Mouse (Mus musculus) bone marrow, adult 2 months (tissue): ENCODE results near the gene Eva1b. TPM values are rescaled to one million over a fixed set of nuclear protein-coding genes. Genes with fewer than 3 reads are reported as not detected.

Experiments
- H3K27ac ChIP-seq: fragments of 200-500 bp; 2 replicates; pipeline ENCODE4 v1.5.1; 2012; ENCODE audit warnings: low read depth, mild to moderate bottlenecking, control low read depth, inconsistent platforms, low read length; ENCODE audit not compliant: control insufficient read depth, poor library complexity, insufficient read depth
- H3K4me1 ChIP-seq: fragments of 200-500 bp; 2 replicates; pipeline ENCODE4 v1.6.1; 2011; ENCODE audit warnings: low read length; ENCODE audit not compliant: control insufficient read depth, insufficient read depth
- H3K4me3 ChIP-seq: fragments of 200-500 bp; replicated peaks from 2 replicates; pipeline ENCODE3; 2011; ENCODE audit warnings: mild to moderate bottlenecking, low read depth, low read length, control low read depth; ENCODE audit not compliant: control insufficient read depth
- CTCF ChIP-seq: fragments of 200-500 bp; IDR thresholded peaks from 2 replicates; pipeline ENCODE4 v1.5.1; 2011; ENCODE audit warnings: low read length, control low read depth; ENCODE audit not compliant: control insufficient read depth, insufficient read depth
- POLR2A ChIP-seq: fragments of 200-500 bp; IDR thresholded peaks from 2 replicates; pipeline ENCODE4 v1.6.1; 2011; ENCODE audit warnings: low read depth, mild to moderate bottlenecking, control low read depth, low read length, borderline replicate concordance; ENCODE audit not compliant: control insufficient read depth
- WGBS: fragments of 180-500 bp; shearing (Covaris S2); methylation state at CpG from one replicate; pipeline ENCODE4 v1.1.7; 2018; 5-methylcytosine and 5-hydroxymethylcytosine counted together
- polyA plus RNA-seq: library from polyadenylated mRNA; stranded (reverse); fragments of >200 nt; gene quantifications from 2 replicates; pipeline ENCODE4 v1.2.4, GENCODE M21; 2011; ENCODE audit warnings: low replicate concordance; ENCODE audit not compliant: missing spikeins, insufficient read depth, insufficient read length

Eva1b gene
- polyA plus RNA-seq, 1 experiment = 7.1 TPM

- TF ChIP-seq POLR2A = no peak
- no peak for TF ChIP-seq CTCF
- Histone ChIP-seq H3K4me3 (no peak overlapping the region), H3K27ac (peak overlapping the region; percentile 44), H3K4me1 (no peaks in the 10 kb centered on the region)
- 34% methylated on average over 10 of the region's 10 CpGs for WGBS
Measured at GRCm38 (mm10) chr4:126131290-126132121, 16.0 kb upstream of the Eva1b start.

DNA sequence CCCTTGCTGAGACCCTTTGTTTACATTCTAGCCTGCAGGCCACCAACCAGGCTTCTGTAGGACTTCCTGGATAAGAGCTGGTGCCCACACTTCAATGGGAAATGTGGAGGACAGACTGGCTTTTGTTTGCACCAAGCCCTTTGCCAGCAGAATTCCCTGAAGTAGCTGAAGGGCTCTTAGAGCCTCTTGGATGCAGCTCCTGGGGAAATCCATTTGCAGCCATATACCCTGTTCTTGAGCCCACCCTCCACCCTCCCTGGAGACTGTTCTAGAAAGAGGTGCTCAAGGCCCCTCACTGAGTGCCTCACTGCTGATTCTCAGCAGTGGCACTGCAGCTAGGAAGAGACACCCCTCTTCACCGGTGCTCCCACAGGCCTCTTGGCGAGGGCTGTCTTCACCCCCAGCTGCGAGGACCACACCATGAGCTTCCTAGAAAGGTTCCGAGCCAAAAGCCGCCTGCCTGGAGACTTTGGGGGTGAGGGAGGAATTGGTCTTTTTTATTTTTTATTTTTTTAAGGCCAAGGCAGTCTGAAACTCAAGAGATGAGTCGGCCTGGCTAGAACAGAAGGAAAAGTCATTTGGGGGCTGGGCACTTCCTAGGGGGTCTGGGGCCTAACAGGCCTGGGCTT lies 14.8 kb upstream of the Eva1b start:
- Histone ChIP-seq H3K4me3 (no peak overlapping the region), H3K4me1 (no peaks in the 10 kb centered on the region), H3K27ac (no peak overlapping the region)
- TF ChIP-seq CTCF (no peak), POLR2A (no peak)
- WGBS = 82% methylated on average over 6 of the region's 6 CpGs

DNA sequence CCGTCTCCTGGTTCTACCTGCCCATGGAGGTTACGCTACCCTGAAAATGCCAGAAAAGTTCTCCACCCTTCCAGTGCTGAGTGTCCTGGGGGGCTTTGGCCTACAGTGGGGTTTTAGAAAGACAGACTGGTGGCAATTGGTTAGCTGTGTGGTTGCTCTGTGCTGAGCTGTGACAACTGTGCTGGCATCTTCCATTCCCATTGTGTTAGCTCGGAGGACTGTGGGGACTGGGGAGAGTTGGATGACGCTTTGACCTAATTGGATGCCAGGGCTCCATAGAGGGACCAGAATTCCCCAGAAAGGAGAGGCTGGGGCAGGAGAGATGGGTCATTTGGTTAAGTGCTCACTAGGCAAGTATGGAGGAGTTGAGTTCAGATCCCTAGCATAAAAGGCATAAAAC lies 13.3 kb upstream of the Eva1b start:
- WGBS = 87% methylated on average over 4 of the region's 4 CpGs
- Histone ChIP-seq H3K27ac (no peak overlapping the region), H3K4me1 (no peaks in the 10 kb centered on the region), H3K4me3 (no peak overlapping the region)
- TF ChIP-seq CTCF (no peak), POLR2A (no peak)

DNA sequence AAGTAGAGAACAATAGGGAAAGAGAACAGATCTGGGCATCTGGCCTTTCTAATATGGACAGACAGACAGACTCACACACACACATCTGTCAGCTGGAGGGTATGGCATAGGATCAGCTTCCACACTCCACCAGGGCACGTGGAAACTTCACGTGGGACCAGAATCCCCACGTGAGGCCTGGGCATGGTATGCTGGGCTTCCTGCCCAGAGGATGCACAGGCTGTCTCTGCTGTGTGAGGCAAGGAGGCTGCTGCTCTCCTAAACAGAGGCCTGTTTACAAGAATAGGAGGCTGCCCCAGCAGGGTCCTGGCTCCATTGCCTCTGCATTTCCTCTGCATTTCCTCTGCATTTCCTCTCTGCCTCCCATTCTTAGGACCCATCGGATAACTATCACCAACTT lies 12.9 kb upstream of the Eva1b start:
- Histone ChIP-seq H3K27ac (no peak overlapping the region), H3K4me3 (no peak overlapping the region), H3K4me1 (no peaks in the 10 kb centered on the region)
- TF ChIP-seq CTCF = no peak
- TF ChIP-seq POLR2A = no peak
- 89% methylated on average over 4 of the region's 4 CpGs for WGBS

DNA sequence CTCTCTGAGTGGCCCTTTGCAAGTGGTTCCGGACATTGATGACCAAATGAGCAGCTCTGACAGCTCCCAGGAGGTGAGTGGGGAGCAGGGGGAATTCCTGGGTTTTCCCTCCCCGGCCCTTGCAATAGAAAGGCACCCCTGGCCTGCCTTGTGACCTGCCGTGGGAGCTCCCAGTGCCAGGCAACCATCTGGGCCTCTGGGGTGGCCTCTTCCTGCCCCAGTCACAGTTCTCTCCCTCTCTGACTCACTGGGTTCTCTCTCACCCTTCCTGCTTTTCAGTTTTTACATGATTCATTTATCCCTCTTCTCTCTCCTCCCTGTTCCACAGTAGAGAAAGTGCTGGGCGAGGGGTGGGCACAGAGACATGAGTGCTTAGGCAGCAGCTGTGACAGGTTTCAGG lies 9.8 kb upstream of the Eva1b start:
- TF ChIP-seq POLR2A (no peak), CTCF (no peak)
- H3K27ac ChIP-seq = no peak overlapping the region
- H3K4me3 ChIP-seq = no peak overlapping the region
- H3K4me1 ChIP-seq = no peaks in the 10 kb centered on the region
- 77% methylated on average over 4 of the region's 4 CpGs for WGBS

DNA sequence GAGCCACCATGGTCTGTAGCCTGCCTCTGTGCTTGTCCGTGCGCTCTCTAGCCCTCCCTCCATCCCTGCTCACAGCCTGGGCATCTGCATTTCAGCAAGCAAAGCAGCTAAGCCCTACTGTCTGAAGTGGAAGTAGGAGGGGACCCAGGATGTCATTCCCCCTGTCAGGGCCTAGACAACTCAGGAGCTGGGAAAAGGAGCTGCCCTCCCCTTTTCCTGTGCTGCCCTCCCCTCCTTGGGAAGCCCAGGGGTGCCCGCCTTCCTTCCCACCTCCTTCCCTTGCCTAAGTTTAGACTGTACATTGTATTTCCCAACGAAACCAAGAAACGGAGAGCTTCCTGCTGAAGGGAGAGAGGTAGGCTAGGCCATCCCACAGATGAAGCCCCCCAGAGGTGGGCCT lies 6.5 kb upstream of the Eva1b start:
- 79% methylated on average over 5 of the region's 5 CpGs for WGBS
- Histone ChIP-seq H3K4me3 (no peak overlapping the region), H3K27ac (no peak overlapping the region), H3K4me1 (no peaks in the 10 kb centered on the region)
- TF ChIP-seq POLR2A (no peak), CTCF (no peak)

DNA sequence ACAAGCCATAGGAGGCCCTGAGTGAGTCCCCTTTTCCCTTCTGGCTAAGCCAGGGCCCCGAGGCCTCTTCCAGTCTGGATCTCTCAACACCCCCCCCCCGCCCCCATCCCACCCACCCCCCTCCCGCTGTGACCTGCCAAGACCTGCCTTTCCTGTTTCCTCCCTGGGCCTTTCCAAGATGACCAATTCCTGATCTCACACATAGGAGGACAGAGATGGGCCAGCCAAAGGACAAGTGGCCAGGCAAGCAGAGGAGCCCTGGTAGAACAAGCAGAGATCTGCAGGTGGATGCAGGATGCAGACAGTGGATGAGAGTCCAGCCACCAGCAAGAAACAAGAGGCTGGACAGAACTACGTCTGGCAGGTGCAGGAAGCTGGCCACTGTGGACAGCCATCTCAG lies 2.1 kb upstream of the Eva1b start:
- 72% methylated on average over 4 of the region's 4 CpGs for WGBS

GRCm38 (mm10) chr4:126146974-126147532 lies 491 bp upstream of the Eva1b start:
- WGBS = 79% methylated on average over 9 of the region's 9 CpGs
- H3K4me1 ChIP-seq = 0 out of 2 replicates have a peak, but pooled peaks cover 2% of the 10 kb centered on the region
- no peak overlapping the region for H3K4me3 ChIP-seq
- H3K27ac ChIP-seq = no peak overlapping the region
- TF ChIP-seq POLR2A = no peak
- no peak for TF ChIP-seq CTCF

More for the DNA sequence above, 2.1 kb upstream of the Eva1b start:
- Histone ChIP-seq H3K4me3 (no peak overlapping the region), H3K27ac (no peak overlapping the region), H3K4me1 (0 out of 2 replicates have a peak, but pooled peaks cover 2% of the 10 kb centered on the region)
- TF ChIP-seq CTCF (no peak), POLR2A (no peak)
